Mouse (Mus musculus) testis, adult 2 months (tissue): ENCODE results near the gene Chpf. TPM values are rescaled to one million over a fixed set of nuclear protein-coding genes. Genes with fewer than 3 reads are reported as not detected.

Source experiments
- H3K27ac ChIP-seq: fragments of 200-500 bp; 2 replicates; pipeline ENCODE4 v1.5.1; 2012; ENCODE audit warnings: low read depth, low read length; ENCODE audit not compliant: control insufficient read depth, insufficient read depth
- H3K27me3 ChIP-seq: fragments of 200-500 bp; 2 replicates; pipeline ENCODE4 v1.6.1; 2012; ENCODE audit warnings: mild to moderate bottlenecking, low read length, moderate library complexity; ENCODE audit not compliant: control insufficient read depth, insufficient read depth
- H3K36me3 ChIP-seq: fragments of 200-500 bp; 2 replicates; pipeline ENCODE4 v1.6.1; 2012; ENCODE audit warnings: mild to moderate bottlenecking, low read length; ENCODE audit not compliant: control insufficient read depth, insufficient read depth
- H3K4me1 ChIP-seq: fragments of 200-500 bp; 2 replicates; pipeline ENCODE4 v1.6.1; 2012; ENCODE audit warnings: low read length; ENCODE audit not compliant: control insufficient read depth, insufficient read depth
- H3K4me3 ChIP-seq: fragments of 200-500 bp; 2 replicates; pipeline ENCODE4 v1.5.1; 2012; ENCODE audit warnings: low read depth, mild to moderate bottlenecking, low read length, moderate library complexity, mixed read lengths; ENCODE audit not compliant: control insufficient read depth
- CTCF ChIP-seq: fragments of 200-500 bp; IDR thresholded peaks from 2 replicates; pipeline ENCODE4 v1.5.1; 2012; ENCODE audit warnings: low read depth, mild to moderate bottlenecking, inconsistent platforms, low read length, moderate library complexity; ENCODE audit not compliant: control insufficient read depth, insufficient read depth, insufficient replicate concordance
- POLR2A ChIP-seq: fragments of 200-500 bp; IDR thresholded peaks from 2 replicates; pipeline ENCODE4 v1.6.1; 2012; ENCODE audit warnings: low read depth, mild to moderate bottlenecking, inconsistent platforms, low read length, moderate library complexity; ENCODE audit not compliant: control insufficient read depth
- polyA plus RNA-seq: library from polyadenylated mRNA; depleted of rRNA; stranded (reverse); fragments of >200 nt; gene quantifications from 2 replicates; pipeline ENCODE4 v1.2.3, GENCODE M21; 2012

The Chpf gene
- polyA plus RNA-seq, 1 experiment = 39.5 TPM

GRCm38 (mm10) chr1:75504256-75505045 is 25.3 kb upstream of the Chpf start:
- Histone ChIP-seq H3K4me3 (no peak overlapping the region), H3K4me1 (peaks cover 32% of the 10 kb centered on the region), H3K36me3 (no peaks in the 10 kb centered on the region), H3K27ac (no peak overlapping the region), H3K27me3 (no peaks in the 10 kb centered on the region)
- TF ChIP-seq POLR2A (no peak), CTCF (no peak)

GRCm38 (mm10) chr1:75503651-75503980 is 24.5 kb upstream of the Chpf start:
- H3K36me3 ChIP-seq = no peaks in the 10 kb centered on the region
- H3K4me3 ChIP-seq = peak overlapping the region; percentile 47
- no peak overlapping the region for H3K27ac ChIP-seq
- TF ChIP-seq POLR2A (no peak), CTCF (no peak)
- H3K4me1 ChIP-seq = peaks cover 32% of the 10 kb centered on the region
- no peaks in the 10 kb centered on the region for H3K27me3 ChIP-seq

- TF ChIP-seq POLR2A (no peak), CTCF (no peak)
- Histone ChIP-seq H3K27ac (no peak overlapping the region), H3K4me1 (peaks cover 32% of the 10 kb centered on the region), H3K36me3 (no peaks in the 10 kb centered on the region), H3K4me3 (peak overlapping the region; percentile 47), H3K27me3 (no peaks in the 10 kb centered on the region)
Measured at GRCm38 (mm10) chr1:75502945-75503650, 24.0 kb upstream of the Chpf start.

- Histone ChIP-seq H3K27ac (no peak overlapping the region), H3K4me1 (peaks cover 30% of the 10 kb centered on the region), H3K36me3 (no peaks in the 10 kb centered on the region), H3K27me3 (no peaks in the 10 kb centered on the region), H3K4me3 (no peak overlapping the region)
- TF ChIP-seq POLR2A (no peak), CTCF (no peak)
Measured at GRCm38 (mm10) chr1:75501905-75502304, 22.8 kb upstream of the Chpf start.

GRCm38 (mm10) chr1:75499441-75499840 is 20.3 kb upstream of the Chpf start:
- TF ChIP-seq POLR2A (no peak), CTCF (peak; percentile 5; the same call in 1 of the 2 replicates)
- Histone ChIP-seq H3K27me3 (no peaks in the 10 kb centered on the region), H3K4me3 (no peak overlapping the region), H3K27ac (no peak overlapping the region), H3K4me1 (peaks cover 10% of the 10 kb centered on the region), H3K36me3 (no peaks in the 10 kb centered on the region)

- peaks cover 10% of the 10 kb centered on the region for H3K4me1 ChIP-seq
- no peak overlapping the region for H3K4me3 ChIP-seq
- H3K36me3 ChIP-seq = no peaks in the 10 kb centered on the region
- H3K27ac ChIP-seq = no peak overlapping the region
- no peak for TF ChIP-seq CTCF
- no peak for TF ChIP-seq POLR2A
- H3K27me3 ChIP-seq = no peaks in the 10 kb centered on the region
Measured at GRCm38 (mm10) chr1:75498897-75499296, 19.8 kb upstream of the Chpf start.

- Histone ChIP-seq H3K36me3 (no peaks in the 10 kb centered on the region), H3K4me3 (no peak overlapping the region), H3K4me1 (no peaks in the 10 kb centered on the region), H3K27me3 (no peaks in the 10 kb centered on the region), H3K27ac (no peak overlapping the region)
- peak; percentile 21; the same call in 1 of the 2 replicates for TF ChIP-seq CTCF
- TF ChIP-seq POLR2A = no peak
Measured at GRCm38 (mm10) chr1:75494878-75495548, 15.9 kb upstream of the Chpf start.
